Mouse (Mus musculus) heart, postnatal 4 days (tissue): ENCODE measurements around the gene Ryr2. TPM values are rescaled to one million over a fixed set of nuclear protein-coding genes. Genes with fewer than 3 reads are reported as not detected.

Source experiments
- DNase-seq: peaks from one replicate; pipeline ENCODE4 v3.0.0; 2021
- total RNA-seq, 2 experiments: library from RNA; stranded (reverse); gene quantifications; 2 replicates each; pipeline ENCODE4 v1.2.3; 2021

Ryr2 gene
- total RNA-seq, 2 experiments from 2014 or later, result 710 to 754 TPM

DNA sequence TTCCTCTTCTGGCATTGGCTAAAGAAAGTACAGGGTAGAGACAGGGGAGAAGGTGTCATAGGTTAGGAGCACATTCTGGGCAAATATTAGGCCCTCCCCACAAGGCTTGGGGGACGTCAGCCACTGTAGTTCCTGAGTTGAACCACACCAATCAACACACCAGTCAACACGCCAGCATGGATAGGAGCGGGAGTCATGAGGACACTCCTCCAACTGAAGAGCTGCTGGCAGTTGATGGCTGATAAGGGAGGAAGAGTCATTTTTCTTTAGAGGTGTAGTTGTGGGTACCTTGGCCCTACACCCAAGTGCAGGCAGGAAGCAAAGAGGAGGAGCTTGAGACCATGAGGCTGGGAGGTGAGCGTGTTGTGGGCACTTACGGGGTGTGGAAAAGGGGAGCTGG is 13.6 kb downstream of the Ryr2 start:
- DNase-seq, result no peak

DNA sequence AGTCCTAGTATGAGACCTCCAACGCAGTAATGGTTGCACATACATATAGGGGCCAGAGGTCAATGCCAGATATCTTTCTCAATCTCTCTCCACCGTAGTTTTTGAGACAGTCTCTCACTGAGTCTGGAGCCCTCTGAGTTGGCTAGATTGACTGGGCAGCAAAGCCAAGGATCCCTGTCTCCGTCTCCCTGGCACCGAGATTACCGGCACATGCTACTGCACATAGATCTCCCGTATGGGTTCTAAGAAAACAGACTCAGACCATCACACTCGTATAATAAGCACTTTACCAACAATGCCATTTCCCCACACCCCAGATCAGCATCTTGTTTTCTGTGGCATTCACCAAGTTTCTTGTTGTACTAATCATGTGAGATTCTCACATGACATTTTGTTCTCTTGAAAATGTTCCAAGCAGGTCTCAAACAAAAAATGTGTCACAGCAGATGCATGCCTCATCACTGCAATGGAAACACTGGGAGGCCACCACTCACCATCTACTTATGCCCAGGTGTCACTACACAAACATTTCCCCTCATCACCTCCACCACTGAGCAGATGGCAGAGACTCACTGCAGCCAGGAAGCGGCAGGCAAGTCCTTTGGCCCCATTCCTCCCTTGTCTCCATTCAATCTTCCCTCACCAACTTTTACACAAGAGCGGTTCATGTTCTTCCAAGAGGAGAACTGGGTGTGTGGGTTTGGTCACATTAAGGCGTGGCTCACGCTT is 14.2 kb downstream of the Ryr2 start:
- no peak for DNase-seq

DNA sequence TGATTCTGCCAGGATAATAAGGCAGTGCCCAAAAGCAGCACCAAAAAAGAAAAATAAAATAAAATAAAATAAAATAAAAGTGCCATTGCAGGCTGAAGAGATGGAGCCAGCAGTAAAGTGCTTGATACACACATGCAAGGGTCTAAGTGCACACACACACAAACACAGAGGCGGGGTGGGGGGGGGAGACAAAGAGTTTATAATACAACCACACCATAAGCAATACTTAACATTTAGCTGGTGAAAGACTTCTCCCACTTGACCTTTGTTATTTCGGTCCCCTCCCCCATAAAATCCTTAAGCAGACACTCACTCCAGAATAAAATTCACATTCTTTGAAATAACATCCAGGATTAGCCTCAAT is 22.7 kb downstream of the Ryr2 start:
- no peak for DNase-seq

DNA sequence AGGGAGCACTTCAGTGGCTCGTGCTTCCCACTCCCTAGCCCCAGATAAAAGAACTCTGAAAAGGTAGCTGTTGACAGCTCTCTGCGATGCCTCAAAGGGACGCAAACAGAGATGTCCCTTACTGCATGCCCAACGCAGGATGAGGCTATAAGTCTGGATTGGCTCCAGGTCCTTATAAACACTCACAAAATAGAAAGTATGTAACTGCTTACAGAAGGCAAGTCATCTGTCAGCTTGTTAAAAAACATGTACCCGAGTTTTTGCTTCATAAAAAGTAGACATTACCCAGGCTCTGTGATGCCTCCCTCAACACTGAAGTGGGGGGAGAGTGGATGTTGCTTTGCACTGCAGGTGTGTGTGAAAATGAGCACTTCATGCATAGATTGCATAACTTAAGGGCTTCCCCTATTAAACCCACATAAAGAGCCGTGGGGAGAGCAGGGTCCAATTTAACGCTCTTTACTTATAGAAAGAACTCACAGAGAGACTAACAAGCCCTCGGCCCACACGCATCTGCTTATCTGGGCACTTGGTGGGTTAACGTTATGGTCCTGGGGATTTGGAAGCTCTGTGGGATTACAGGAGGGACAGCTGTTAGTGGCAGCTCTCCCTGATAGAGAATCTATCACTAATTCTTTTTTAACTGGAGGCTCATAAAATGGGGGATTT is 23.2 kb downstream of the Ryr2 start:
- no peak for DNase-seq

DNA sequence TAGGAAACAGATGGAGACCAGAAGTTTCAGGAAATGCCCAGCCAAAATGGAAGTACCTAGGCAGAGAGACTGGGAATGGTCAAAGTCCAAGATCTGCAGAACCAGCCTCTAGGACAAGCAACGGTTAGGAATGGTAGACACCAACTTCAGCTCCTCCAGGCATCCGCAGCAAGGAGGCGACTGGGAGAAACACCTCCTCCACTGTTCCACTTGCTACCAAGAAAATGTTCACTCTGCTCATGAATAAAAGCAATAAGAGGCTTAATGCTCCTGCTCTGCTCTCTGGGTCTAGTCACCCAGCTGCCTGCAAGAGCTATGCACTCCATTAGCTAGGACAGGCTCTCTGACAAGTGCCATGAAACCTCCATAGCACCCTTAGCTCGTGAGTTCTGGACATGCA is 26.2 kb downstream of the Ryr2 start:
- DNase-seq, result no peak

DNA sequence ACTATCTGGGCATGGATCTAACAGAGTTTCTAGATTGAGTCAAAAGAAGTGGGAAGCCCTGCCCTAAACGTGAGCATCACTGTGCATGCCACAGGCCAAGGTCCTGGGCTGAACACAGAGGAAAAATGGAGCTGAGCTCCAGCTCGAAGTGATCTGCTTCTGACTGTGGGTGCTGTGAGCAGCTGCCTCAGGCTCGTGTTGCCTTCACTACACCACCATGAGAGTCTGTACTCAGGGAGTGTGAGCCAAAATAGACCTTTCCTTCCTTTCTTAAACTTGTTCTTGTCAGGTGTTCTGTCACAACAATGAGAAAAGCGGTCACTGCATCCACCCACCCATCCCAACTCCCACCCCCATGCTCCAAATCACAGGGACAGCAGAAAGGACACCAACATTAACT is 27.2 kb downstream of the Ryr2 start:
- DNase-seq, result no peak

DNA sequence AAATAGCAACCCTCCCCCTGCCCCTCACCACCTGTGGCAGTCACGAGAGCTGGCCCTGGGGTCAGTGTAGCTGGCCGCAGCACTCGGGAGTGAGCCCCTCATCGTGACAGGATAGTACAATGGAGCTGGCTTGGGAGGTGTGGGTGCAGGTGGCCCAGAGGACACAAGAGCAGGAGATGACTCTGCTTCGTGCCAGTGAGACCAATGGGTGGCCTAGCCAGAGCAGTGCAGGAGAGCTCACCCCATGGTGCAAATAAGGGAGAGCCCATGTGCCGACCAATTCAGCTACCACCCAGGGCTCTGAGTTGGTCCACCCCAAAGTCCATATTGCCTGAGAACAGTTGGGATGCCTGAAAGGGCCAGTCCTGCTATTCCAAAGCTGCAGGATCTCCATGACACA is 31.8 kb downstream of the Ryr2 start:
- DNase-seq, result no peak

DNA sequence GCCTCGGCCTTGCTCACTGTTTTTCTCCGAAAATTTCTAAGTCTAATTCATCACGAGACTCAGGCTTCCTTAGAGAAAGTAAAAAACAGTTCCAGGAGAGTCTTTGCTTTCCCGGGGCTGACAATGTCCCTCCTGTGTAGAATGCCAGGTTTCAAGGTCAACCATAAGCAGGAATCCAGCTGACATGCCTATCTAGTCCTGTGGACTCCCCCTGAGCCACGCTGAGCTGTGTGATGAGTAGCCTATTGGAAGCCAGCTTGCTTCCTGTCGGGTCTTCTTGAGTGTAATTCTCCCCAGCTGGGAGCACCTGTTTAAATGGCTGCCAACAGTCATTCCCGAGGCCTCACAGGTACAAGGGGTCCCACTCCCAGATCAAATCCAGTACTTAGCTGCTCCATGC is 34.2 kb downstream of the Ryr2 start:
- no peak for DNase-seq

DNA sequence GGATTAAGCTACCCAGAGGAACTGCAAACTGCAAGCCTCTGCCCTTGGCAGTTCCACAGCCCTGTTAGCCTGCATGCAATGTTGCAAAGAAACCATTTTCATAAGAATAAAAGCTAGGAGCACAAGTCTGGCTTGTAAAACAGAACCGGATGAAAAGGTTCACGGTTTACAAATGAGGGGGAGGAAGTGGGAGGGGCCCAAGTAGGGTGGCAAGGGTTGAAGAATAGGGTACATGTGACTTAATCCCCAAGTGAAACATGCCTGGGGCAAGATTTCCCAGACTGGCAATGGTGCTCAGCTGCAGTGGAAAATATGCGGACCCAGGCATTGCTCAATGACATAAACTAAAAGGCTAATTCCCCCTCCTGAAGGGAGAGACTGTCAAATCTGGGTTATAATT is 34.6 kb downstream of the Ryr2 start:
- no peak for DNase-seq

DNA sequence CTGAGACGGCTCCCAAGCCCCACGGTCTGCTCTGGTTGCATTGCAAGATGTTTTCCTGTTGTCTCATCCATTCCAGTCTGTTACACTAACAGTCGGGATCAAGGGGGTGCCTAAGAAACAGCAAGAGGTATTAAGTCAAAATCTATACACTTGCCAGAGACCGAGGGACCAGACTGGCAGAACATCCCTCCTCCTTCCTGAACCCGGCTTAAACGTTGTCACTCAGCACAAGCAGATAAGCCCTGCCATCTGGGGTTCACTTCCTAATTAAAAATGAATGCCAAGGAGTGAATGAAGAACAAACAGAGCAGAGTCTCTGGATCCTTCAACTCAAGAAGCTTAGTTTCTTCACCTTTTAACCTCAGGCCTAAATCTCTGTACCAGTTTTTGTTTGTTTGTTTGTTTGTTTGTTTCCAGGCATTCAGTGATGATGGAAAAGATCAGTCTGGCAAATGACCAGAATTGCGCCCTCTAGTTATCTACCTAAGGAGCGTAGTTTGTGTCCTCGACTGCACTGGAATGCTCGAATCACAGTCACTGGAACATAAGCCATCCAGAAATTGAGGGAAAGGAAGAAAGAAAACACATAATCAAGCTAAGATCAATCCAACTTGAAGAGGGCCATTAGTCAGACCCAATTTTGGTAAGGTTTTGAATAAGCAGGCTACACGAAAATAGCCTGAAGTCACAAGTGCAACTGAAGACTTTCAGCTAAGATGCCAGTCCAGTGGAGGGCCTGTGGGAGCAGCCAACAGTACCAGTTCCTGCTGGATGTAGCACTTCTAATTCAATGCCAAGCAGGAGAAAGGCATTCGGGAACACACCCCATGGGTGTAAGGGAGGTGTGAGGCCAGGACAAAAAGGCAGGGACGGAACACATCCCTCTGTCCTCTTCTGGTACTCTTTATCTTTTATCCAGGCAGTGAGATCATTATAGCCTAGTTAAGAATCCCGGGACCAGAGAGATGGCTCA is 36.3 kb downstream of the Ryr2 start:
- no peak for DNase-seq

DNA sequence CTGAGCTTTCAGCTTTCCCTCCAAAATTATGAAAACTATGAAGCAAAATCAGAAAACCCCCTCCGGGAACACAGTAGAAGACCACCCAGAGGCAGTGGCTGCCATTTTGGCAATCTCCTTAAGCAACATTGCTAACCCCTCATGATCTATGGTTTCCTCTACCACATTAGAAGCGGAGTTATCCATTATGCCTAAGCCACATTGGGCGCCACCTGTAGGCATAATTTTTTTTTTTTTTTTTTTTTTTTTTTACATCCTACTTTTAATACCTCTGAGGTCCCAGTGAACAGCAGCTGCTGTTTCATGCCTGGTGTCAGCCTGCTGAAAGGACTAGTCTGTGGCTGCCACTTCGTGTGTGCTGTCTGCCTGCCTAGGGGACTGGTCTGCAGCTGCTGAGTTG is 42.2 kb downstream of the Ryr2 start:
- no peak for DNase-seq

DNA sequence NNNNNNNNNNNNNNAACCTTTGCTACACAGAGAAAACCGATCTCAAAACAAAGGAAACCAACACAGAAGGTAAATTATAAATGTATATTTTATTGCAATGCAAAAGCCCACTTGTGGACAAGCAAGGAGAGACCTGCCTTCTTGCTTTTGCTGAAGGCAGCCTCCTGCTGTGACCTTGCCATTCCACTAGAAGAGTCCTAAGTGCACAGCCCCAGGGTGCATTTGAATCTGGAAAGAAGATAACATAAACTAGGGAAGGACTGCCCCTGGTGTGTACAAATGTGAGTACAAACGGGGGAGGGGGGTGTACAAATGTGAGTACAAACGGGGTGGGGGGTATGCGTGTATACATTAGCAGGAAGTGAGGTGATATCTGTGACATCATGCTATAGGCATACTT is 43.2 kb downstream of the Ryr2 start:
- DNase-seq, result no peak

DNA sequence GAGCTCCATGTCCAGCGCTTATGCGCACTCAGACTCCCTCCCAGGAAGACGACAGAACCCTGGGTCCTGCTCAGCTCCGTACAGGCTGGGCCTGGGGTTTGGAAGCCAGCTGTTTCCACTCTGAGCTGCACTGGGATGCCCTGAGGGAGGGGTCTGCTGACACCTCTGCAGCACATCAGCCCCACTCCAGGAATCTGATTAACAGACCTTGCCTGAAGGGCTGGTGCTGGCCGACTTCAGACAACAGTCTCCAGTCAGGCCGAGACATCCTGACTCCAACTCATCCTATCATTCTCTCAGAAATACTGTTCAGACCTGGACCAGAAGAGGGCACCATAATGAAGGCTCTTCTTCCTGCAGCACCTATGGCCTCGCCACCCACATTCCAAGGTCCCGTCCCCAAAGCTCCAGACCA is 49.4 kb downstream of the Ryr2 start:
- no peak for DNase-seq

DNA sequence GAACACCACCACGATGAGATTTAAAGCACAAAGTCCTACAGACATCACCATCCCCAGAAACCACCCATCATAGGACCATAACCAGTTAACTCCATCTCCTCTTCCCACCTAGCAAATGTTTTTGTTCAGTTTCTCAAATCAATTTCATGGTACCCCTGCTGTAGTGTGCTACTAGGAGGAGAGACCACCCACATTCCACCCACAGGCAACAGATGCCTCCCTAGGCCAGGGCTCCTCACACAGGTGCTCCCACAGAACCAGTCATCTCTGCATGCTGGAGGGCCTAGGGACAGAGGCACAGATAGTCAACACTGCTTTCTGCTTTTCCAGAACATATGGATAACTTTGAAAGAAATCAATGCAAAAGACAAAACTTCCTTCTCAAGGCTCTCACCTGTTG is 50.8 kb downstream of the Ryr2 start:
- DNase-seq, result no peak

DNA sequence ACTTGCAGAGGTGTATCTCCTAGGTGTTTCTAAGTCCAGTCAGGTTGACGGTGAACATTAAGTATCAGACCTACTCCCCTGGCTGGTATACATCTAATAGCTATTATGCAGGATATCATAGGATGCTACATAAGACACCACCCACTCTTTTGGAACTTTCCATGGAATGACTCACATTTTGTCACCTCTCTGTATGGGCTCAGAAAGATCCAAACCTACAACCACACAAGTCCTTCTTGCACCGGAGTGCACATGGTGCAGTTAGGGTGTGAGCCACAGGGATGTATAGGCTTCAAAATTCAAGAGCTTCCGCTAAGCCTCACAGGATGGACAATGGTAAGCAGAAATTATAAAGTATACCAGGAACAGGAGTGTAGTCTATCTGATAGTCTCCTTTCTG is 52.8 kb downstream of the Ryr2 start:
- no peak for DNase-seq

DNA sequence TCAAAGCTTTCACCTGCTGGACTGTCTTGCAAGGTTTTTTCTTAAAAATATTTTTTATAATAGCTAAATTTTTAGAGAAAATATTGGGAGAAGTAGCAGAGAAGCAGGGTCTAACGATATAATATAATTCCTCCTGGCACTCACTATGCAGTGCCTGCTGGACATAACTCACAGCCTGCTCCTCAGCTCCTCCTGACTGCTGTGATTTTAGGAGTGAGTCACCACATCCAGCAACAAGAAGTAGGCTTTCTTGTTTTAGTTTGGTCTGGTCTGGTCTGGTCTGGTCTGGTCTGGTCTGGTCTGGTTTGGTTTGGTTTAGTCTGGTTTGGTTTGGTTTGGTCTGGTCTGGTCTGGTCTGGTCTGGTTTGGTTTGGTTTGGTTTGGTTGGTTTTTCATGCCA is 55.9 kb downstream of the Ryr2 start:
- no peak for DNase-seq

DNA sequence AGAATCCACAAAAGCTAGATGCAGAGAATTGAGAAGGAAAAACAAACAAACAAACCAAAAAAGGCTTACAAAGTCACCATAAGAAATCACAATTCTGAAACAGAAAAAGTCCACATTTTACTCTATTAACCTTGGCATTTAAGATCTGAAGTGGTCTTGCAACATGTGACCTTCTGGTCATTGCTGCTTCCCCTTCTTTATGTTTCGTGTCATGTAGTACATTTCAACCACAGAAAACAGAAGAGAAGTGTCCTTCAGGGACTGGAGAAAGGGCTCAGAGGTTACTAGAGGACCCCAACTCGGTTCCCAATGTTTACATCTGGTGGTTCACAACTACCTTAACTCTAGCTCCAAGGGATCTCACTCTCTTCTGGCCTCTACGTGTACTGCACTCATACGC is 59.7 kb downstream of the Ryr2 start:
- no peak for DNase-seq

DNA sequence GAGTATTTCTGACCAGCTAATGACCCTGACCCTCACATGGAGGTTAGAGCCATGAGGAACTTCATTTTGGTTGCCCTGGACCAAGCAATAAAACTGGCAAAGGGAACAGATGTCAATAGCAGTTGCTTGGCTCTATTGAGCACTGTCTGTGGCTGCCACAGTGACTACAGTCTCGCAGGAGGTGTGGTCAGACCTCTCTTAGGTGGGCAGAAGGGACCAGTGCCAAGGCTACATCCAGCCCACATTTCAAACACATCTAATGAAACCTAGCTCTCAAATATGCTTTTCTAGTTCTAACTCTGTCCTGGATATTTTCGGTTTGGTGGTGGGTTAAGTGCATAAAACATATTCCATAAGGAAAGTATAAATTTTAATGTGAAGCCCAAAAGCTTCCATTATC is 62.0 kb downstream of the Ryr2 start:
- no peak for DNase-seq

DNA sequence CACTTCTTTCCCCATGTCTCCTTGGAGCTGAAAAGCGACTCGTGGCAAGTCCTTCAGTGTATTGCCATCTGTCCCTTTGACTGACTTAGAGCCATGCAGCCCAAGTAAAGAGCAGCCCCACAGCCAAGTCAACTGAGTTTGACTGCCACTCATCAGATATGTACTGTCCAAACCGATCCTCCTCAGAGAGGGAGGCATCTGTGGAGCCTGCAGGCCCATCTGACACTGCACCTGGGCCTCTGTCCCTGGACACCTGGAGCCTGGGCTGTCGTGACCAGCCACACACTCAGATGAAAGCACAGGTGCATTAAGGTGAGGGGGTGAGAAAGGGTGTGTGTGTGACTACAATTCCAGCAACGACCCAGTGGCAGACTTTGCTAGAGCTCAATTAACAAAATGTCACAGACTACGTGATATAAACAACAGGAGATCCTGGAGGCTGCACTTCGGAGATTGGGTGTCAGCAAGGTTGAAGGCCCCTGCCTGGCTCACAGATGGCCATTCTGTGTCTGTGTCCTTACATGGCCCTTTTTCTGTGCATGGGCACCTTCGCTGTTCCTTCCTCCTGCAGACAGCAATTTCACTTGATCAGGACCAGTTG is 63.8 kb downstream of the Ryr2 start:
- no peak for DNase-seq

DNA sequence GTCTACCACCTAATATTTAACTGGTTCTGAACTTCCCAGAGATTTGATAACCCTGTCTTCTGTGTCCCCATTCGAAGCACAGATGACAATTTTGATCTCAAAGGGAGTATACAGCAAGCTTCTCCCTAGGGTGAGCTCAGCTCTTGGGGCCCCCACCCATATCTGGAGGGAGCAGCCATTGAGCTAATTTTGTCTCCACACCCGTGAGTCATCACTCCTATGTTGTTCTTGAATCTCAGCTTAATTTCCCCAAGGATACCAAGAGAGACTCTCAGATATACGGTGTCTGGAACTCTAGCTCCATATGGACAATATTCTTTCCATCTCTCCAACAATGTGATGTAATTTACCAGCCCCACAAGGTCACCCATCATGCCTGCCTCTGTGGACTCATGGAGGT is 66.8 kb downstream of the Ryr2 start:
- DNase-seq, result no peak

DNA sequence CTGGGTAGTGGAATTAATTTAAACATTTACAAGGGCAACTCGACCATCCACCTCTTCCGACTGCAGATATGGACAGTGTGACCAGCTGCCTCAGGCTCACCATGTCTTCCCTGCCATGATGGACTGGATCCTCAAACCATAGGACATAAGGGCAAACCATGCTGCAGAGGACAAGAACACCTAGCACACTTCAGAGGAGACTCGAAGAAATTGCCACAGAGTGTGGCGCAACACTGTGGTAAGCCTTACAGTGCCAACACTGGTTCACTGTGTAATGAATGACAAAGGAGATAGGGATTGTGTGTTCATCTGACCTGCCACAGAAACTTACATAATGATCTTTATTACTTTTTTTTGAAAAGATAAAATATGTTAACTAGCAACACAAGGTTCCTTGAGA is 68.1 kb downstream of the Ryr2 start:
- no peak for DNase-seq

DNA sequence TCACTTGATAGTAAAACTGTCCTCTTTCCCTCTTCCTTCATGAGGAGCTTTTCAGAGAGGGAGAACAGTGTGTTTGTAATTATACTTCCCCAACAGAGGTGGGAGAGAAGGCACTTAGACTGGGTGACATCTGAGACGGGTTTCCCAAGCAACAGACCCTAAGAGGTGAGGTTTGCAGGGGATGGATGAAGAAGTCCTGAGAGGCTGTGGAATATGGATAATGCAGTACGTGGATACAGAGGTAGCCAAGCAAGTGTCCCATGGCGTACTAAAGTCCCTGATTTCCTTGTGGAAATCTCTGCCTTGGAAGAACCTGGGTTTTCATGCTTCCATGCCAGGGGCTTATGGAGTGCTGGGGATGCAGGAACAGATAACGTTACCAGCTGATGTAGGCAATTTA is 69.5 kb downstream of the Ryr2 start:
- DNase-seq, result no peak

DNA sequence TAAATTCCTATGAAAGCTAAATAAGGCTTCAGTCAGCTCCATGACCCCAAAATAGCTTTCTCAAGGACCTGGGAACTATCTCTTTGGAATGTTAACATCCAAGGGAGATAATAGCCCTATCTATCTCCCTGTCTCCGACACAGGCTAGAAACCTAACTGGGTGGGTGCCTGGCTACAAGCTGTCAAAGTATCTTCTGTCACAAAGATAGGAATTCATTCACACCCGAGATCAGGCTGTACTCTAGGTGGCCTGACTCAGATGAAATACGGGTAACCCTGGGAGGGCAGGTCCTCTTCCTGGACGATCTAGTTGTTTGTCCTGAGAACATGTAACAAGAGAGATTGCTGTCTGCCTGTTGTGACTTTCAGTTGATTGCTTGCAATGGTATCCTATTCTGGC is 69.9 kb downstream of the Ryr2 start:
- no peak for DNase-seq
